Mouse (Mus musculus) brain, adult 10 weeks (tissue): ENCODE data around the gene Abtb1. TPM values are rescaled to one million over a fixed set of nuclear protein-coding genes. Genes with fewer than 3 reads are reported as not detected.

Experiments used
- polyA plus RNA-seq: library from polyadenylated mRNA; stranded (reverse); fragments of 350-450 nt; fragmentation: Illumina TruSeq; extraction: RNeasy Lipid Tissue Mini Kit (QIAGEN cat#74804); gene quantifications from one replicate; pipeline ENCODE4 v1.2.3, GENCODE M21; 2015; ENCODE audit warnings: low read depth, low replicate concordance

Abtb1 gene
- 41.9 TPM for polyA plus RNA-seq

GRCm38 (mm10) chr6:88841781-88842689 is at the start of gene Abtb1:
Gene Abtb1 (minus strand): TSS chr6:88841984.

GRCm38 (mm10) chr6:88874868-88875508 is 33.2 kb upstream of the Abtb1 start, which contains the start of gene Podxl2:
Gene Podxl2 (minus strand): TSS chr6:88875044.

Other genes with a start within 250 kb of the Abtb1 start
- gene Kbtbd12, start 204.0 kb downstream of the Abtb1 start, polyA plus RNA-seq, result 0.73 TPM
- 137 TPM for gene Mgll, start 117.6 kb downstream of the Abtb1 start, polyA plus RNA-seq
- gene Podxl2, start 33.1 kb upstream of the Abtb1 start, polyA plus RNA-seq, result 167 TPM
- gene Mcm2, start 56.8 kb upstream of the Abtb1 start, polyA plus RNA-seq, result 3.3 TPM
- gene Tpra1, start 60.3 kb upstream of the Abtb1 start, polyA plus RNA-seq, result 44.5 TPM